Mouse (Mus musculus) regulatory T cell (primary cell): ENCODE results near the gene Rem2.

Experiments
- in situ Hi-C: fragments of 300-600 bp; cut with MboI, MseI; formaldehyde crosslinking; loops from one replicate; pipeline ENCODE4 v1.15.1; 2025; ENCODE audit warnings: high pct_unique_total_duplicates

The Rem2 gene

GRCm38 (mm10) chr14:54488350-54488749 lies 12.4 kb downstream of the Rem2 start:
- in situ Hi-C loops = no loop called here

- in situ Hi-C loops = no loop called here
Observed at GRCm38 (mm10) chr14:54492345-54493131, 16.6 kb downstream of the Rem2 start.

- in situ Hi-C loops = no loop called here
Observed at GRCm38 (mm10) chr14:54493236-54493635, 17.3 kb downstream of the Rem2 start.

GRCm38 (mm10) chr14:54494234-54494633 lies 18.3 kb downstream of the Rem2 start:
- in situ Hi-C loops = no loop called here

- in situ Hi-C loops = no loop called here
Observed at GRCm38 (mm10) chr14:54496706-54497105, 20.8 kb downstream of the Rem2 start.

GRCm38 (mm10) chr14:54499330-54499729 lies 23.4 kb downstream of the Rem2 start:
- in situ Hi-C loops = no loop called here

GRCm38 (mm10) chr14:54501365-54501764 lies 25.5 kb downstream of the Rem2 start:
- in situ Hi-C loops = loop anchor here (5.0 kb wide), 1 partner anchor 34 kb away; no protein-coding TSS in a partner anchor

GRCm38 (mm10) chr14:54503092-54503491 lies 27.2 kb downstream of the Rem2 start:
- in situ Hi-C loops = loop anchor here (5.0 kb wide), 1 partner anchor 36 kb away; no protein-coding TSS in a partner anchor

- in situ Hi-C loops = loop anchor here (5.0 kb wide), 1 partner anchor 87 kb away; no protein-coding TSS in a partner anchor
Observed at GRCm38 (mm10) chr14:54509774-54510173, 33.9 kb downstream of the Rem2 start.

- in situ Hi-C loops = no loop called here
Observed at GRCm38 (mm10) chr14:54516710-54517310, 40.9 kb downstream of the Rem2 start.

GRCm38 (mm10) chr14:54523600-54523999 lies 47.7 kb downstream of the Rem2 start:
- in situ Hi-C loops = no loop called here

GRCm38 (mm10) chr14:54527227-54528006 lies 51.5 kb downstream of the Rem2 start:
- in situ Hi-C loops = loop anchor here (5.0 kb wide), 1 partner anchor 65 kb away; no protein-coding TSS in a partner anchor

- in situ Hi-C loops = loop anchor here (5.0 kb wide), 1 partner anchor 64 kb away; no protein-coding TSS in a partner anchor
Observed at GRCm38 (mm10) chr14:54528007-54528393, 52.1 kb downstream of the Rem2 start.

GRCm38 (mm10) chr14:54528446-54529111 lies 52.7 kb downstream of the Rem2 start:
- in situ Hi-C loops = loop anchor here (5.0 kb wide), 1 partner anchor 64 kb away; no protein-coding TSS in a partner anchor
